Mouse (Mus musculus) brown adipose tissue, adult 24 weeks (tissue): ENCODE measurements around the gene AY074887. TPM values are rescaled to one million over a fixed set of nuclear protein-coding genes. Genes with fewer than 3 reads are reported as not detected.
"Not testable (repeated sequence)": the region's sequence is repeated elsewhere in the genome, so short reads cannot be mapped to it uniquely, and the experiment has no call there.

Experiments
- H3K27ac ChIP-seq: fragments of 200-500 bp; replicated peaks from 2 replicates; pipeline ENCODE4 v1.5.1; 2012; ENCODE audit warnings: low read depth, mild to moderate bottlenecking, low read length
- H3K4me1 ChIP-seq: fragments of 200-500 bp; 2 replicates; pipeline ENCODE4 v1.6.1; 2012; ENCODE audit warnings: low read length, mixed read lengths; ENCODE audit not compliant: control insufficient read depth, insufficient read depth, insufficient read length
- H3K4me3 ChIP-seq: fragments of 200-500 bp; 2 replicates; pipeline ENCODE4 v1.5.1; 2012; ENCODE audit warnings: low read depth, mild to moderate bottlenecking, low read length, moderate library complexity; ENCODE audit not compliant: insufficient read depth
- polyA plus RNA-seq: library from polyadenylated mRNA; stranded (reverse); fragments of >200 nt; gene quantifications from 2 replicates; pipeline ENCODE4 v1.2.4, GENCODE M21; 2012; ENCODE audit not compliant: missing spikeins, insufficient read depth, insufficient read length

AY074887 gene
- 2.0 TPM in 1 of 2 replicates, not detected in the other for polyA plus RNA-seq

GRCm38 (mm10) chr9:54950575-54951321 lies at the start of gene AY074887, which contains the start of gene Psma4:
Gene AY074887 (minus strand): TSS chr9:54950998.
Gene Psma4 (plus strand): TSS chr9:54950790.
- peaks cover 5% of the 10 kb centered on the region; the same call in 1 of the 2 replicates for H3K4me1 ChIP-seq
- peak within 1 kb of the TSS; percentile 85 for H3K27ac ChIP-seq
- H3K4me3 ChIP-seq: peak within 1 kb of the TSS; percentile 95

- H3K4me1 ChIP-seq: no peaks in the 10 kb centered on the region
- no peak overlapping the region for H3K27ac ChIP-seq
- H3K4me3 ChIP-seq: no peak overlapping the region
Observed at GRCm38 (mm10) chr9:54995645-54996044, 44.8 kb upstream of the AY074887 start.

- no peaks in the 10 kb centered on the region for H3K4me1 ChIP-seq
- H3K4me3 ChIP-seq: no peak overlapping the region
- H3K27ac ChIP-seq: no peak overlapping the region
Observed at GRCm38 (mm10) chr9:54994381-54994780, 43.6 kb upstream of the AY074887 start.

GRCm38 (mm10) chr9:54990362-54990761 lies 39.6 kb upstream of the AY074887 start:
- H3K27ac ChIP-seq: no peak overlapping the region

GRCm38 (mm10) chr9:54982401-54982800 lies 31.6 kb upstream of the AY074887 start:
- no peak overlapping the region for H3K27ac ChIP-seq
- H3K4me3 ChIP-seq: no peak overlapping the region
- no peaks in the 10 kb centered on the region for H3K4me1 ChIP-seq

More at GRCm38 (mm10) chr9:54990362-54990761, 39.6 kb upstream of the AY074887 start:
- no peak overlapping the region for H3K4me3 ChIP-seq
- H3K4me1 ChIP-seq: no peaks in the 10 kb centered on the region

- Histone ChIP-seq H3K4me1 (no peaks in the 10 kb centered on the region), H3K4me3 (peak overlapping the region; percentile 57), H3K27ac (no peak overlapping the region)
Observed at GRCm38 (mm10) chr9:54981291-54982191, 30.7 kb upstream of the AY074887 start.

GRCm38 (mm10) chr9:54980674-54981073 lies 29.9 kb upstream of the AY074887 start, which contains the start of gene Chrna5:
Gene Chrna5 (plus strand): TSS chr9:54980880.
- Histone ChIP-seq H3K4me3 (peak within 1 kb of the TSS; percentile 57), H3K27ac (no peak within 1 kb of the TSS)

GRCm38 (mm10) chr9:54969972-54970637 lies 19.3 kb upstream of the AY074887 start:
- H3K4me3 ChIP-seq: no peak overlapping the region
- H3K4me1 ChIP-seq: no peaks in the 10 kb centered on the region
- no peak overlapping the region for H3K27ac ChIP-seq

More at GRCm38 (mm10) chr9:54980674-54981073, 29.9 kb upstream of the AY074887 start, which contains the start of gene Chrna5:
- no peaks in the 10 kb centered on the region for H3K4me1 ChIP-seq

GRCm38 (mm10) chr9:54963669-54964068 lies 12.9 kb upstream of the AY074887 start:
- Histone ChIP-seq H3K4me3 (no peak overlapping the region), H3K4me1 (no peaks in the 10 kb centered on the region), H3K27ac (no peak overlapping the region)

GRCm38 (mm10) chr9:54961059-54961458 lies 10.3 kb upstream of the AY074887 start:
- H3K27ac ChIP-seq: no peak overlapping the region
- no peaks in the 10 kb centered on the region for H3K4me1 ChIP-seq
- no peak overlapping the region for H3K4me3 ChIP-seq

- H3K27ac ChIP-seq, H3K4me1 ChIP-seq: not testable (repeated sequence)
- peak overlapping the region; percentile 53 for H3K4me3 ChIP-seq
Observed at GRCm38 (mm10) chr9:54950162-54950561, 636 bp downstream of the AY074887 start.

GRCm38 (mm10) chr9:54949465-54949864 lies 1.3 kb downstream of the AY074887 start:
- no peak overlapping the region for H3K4me3 ChIP-seq
- no peak overlapping the region for H3K27ac ChIP-seq

GRCm38 (mm10) chr9:54946256-54946655 lies 4.5 kb downstream of the AY074887 start:
- Histone ChIP-seq H3K4me1 (no peaks in the 10 kb centered on the region), H3K27ac (no peak overlapping the region), H3K4me3 (no peak overlapping the region)

More at GRCm38 (mm10) chr9:54949465-54949864, 1.3 kb downstream of the AY074887 start:
- H3K4me1 ChIP-seq: peaks cover 5% of the 10 kb centered on the region; the same call in 1 of the 2 replicates

- H3K27ac ChIP-seq: no peak overlapping the region
- no peaks in the 10 kb centered on the region for H3K4me1 ChIP-seq
- no peak overlapping the region for H3K4me3 ChIP-seq
Observed at GRCm38 (mm10) chr9:54944467-54944866, 6.3 kb downstream of the AY074887 start.
